Comparison of ENCODE assay signal across 21 mouse cellular contexts in genomic region chr1:182814566-182814965, GRCm38 (mm10). TPM values are rescaled to one million over a fixed set of nuclear protein-coding genes. Genes with fewer than 3 reads are reported as not detected.
DNase-seq lines count a peak whose midpoint lies in the region; ATAC-seq and TF ChIP-seq lines count a peak whose summit lies in the region.
"Had no signal": no experiment of that assay in that cellular context is flagged by ENCODE, and none has a peak within 500 bp of the region (broad histone marks: within the 10 kb centered on the region; RNA-seq: fewer than 3 reads in every experiment).

No protein-coding gene starts in this region.

- TF ChIP-seq POLR2A in liver, adult 2 months (IDR thresholded peaks at IDR 0.05; ENCODE audit: extremely low read depth, insufficient read depth, low read length): no peak

- H3K9me3 ChIP-seq in kidney, embryonic 15.5 days (replicated peaks): peaks cover 7% of the 10 kb centered on the region
- 0 out of 2 replicates have a peak, but pooled peaks cover 3% of the 10 kb centered on the region for H3K9me3 ChIP-seq in liver, postnatal 0 days (ENCODE audit: low read length)
- H3K9me3 ChIP-seq: embryonic facial prominence, embryonic 12.5 days; forebrain, embryonic 13.5 days had no signal

- no peaks in the 10 kb centered on the region for H3K27me3 ChIP-seq in kidney, embryonic 15.5 days
- no peaks in the 10 kb centered on the region for H3K27me3 ChIP-seq in liver, adult 2 months (ENCODE audit: control insufficient read depth, insufficient read depth, low read length)
- H3K27me3 ChIP-seq in liver, postnatal 0 days (ENCODE audit: insufficient read depth, low read length): no peaks in the 10 kb centered on the region
- H3K27me3 ChIP-seq: CH12.LX; embryonic facial prominence, embryonic 12.5 days; forebrain, embryonic 13.5 days; Patski had no signal

- ATAC-seq in kidney, embryonic 15.5 days (replicated peaks; ENCODE audit: low FRiP score): no peak
- ATAC-seq in liver, postnatal 0 days: no peak
- ATAC-seq: activated CD4-positive, CD25-positive, alpha-beta regulatory T cell, adult 4 months; CD4-positive, CD25-positive, alpha-beta regulatory T cell, adult 4 months; forebrain, embryonic 13.5 days; Patski had no signal

- intact Hi-C loops in gastrocnemius, postnatal 14 days (cut with DNase I; ENCODE audit: low total_unique reads): no loop called here

- no peaks in the 10 kb centered on the region for H3K79me2 ChIP-seq in liver, adult 2 months (ENCODE audit: control insufficient read depth, insufficient read depth, low read length)

- peak; percentile 30 for DNase-seq in gastrocnemius, adult 18-20 months (ENCODE audit: low spot score)
- DNase-seq in gastrocnemius, postnatal 14 days: no peak
- no peak for DNase-seq in kidney, postnatal 25 days
- DNase-seq in liver, adult 2 months (ENCODE audit: extremely low read depth, low read depth, low spot score): peak; percentile 88
- no peak for DNase-seq in liver, postnatal 0 days
- peak; percentile 21 for DNase-seq in skeletal muscle tissue, adult 2 months (ENCODE audit: low read depth, low spot score)
- DNase-seq: adrenal gland, adult 8-10 months; adrenal gland, postnatal 36 days; B cell, adult 2 months; cerebellum, adult 11-12 months; cerebellum, adult 2 months; cerebellum, adult 9-10 months had no signal

- peaks cover 35% of the 10 kb centered on the region for H3K4me1 ChIP-seq in kidney, embryonic 15.5 days
- peaks cover 4% of the 10 kb centered on the region for H3K4me1 ChIP-seq in liver, adult 2 months (ENCODE audit: control insufficient read depth, insufficient read depth, low read length)
- H3K4me1 ChIP-seq in liver, postnatal 0 days (ENCODE audit: insufficient read depth): no peaks in the 10 kb centered on the region

- WGBS in kidney, embryonic 15.5 days: 66% methylated on average over 6 of the region's 6 CpGs
- WGBS in liver, adult 2 months: 43% methylated on average over 6 of the region's 6 CpGs
- 81% methylated on average over 6 of the region's 6 CpGs for WGBS in liver, postnatal 0 days (ENCODE audit: insufficient replicate concordance)

- no peak for TF ChIP-seq CTCF in liver, adult 2 months (IDR thresholded peaks at IDR 0.05; ENCODE audit: low read depth, low read length)
- TF ChIP-seq CTCF in liver, postnatal 0 days (IDR thresholded peaks at IDR 0.05; ENCODE audit: low read depth): no peak

- no peak overlapping the region for H3K4me3 ChIP-seq in kidney, embryonic 15.5 days (replicated peaks)
- H3K4me3 ChIP-seq in liver, adult 2 months (ENCODE audit: insufficient read depth, low read depth, low read length): no peak overlapping the region
- no peak overlapping the region for H3K4me3 ChIP-seq in liver, postnatal 0 days (ENCODE audit: low read depth, low read length)
- H3K4me3 ChIP-seq: embryonic facial prominence, embryonic 10.5 days; embryonic facial prominence, embryonic 12.5 days; forebrain, embryonic 13.5 days had no signal

- no peak overlapping the region for H3K9ac ChIP-seq in kidney, embryonic 15.5 days
- H3K9ac ChIP-seq in liver, adult 2 months (ENCODE audit: low read depth, low read length): no peak overlapping the region
- H3K9ac ChIP-seq in liver, postnatal 0 days (replicated peaks): no peak overlapping the region
- H3K9ac ChIP-seq: embryonic facial prominence, embryonic 12.5 days; forebrain, embryonic 13.5 days had no signal

- H3K27ac ChIP-seq in kidney, embryonic 15.5 days: peak overlapping the region; percentile 3; the same call in 1 of the 2 replicates
- H3K27ac ChIP-seq in liver, adult 2 months (replicated peaks; ENCODE audit: insufficient read depth, low read depth, low read length): peak overlapping the region; percentile 7; the same call in 1 of the 2 replicates
- no peak overlapping the region for H3K27ac ChIP-seq in liver, postnatal 0 days (ENCODE audit: low read depth)
- H3K27ac ChIP-seq: embryonic facial prominence, embryonic 10.5 days; embryonic facial prominence, embryonic 12.5 days; forebrain, embryonic 13.5 days had no signal

- TF ChIP-seq EP300 in liver, postnatal 0 days (IDR thresholded peaks at IDR 0.05; ENCODE audit: low read depth): no peak

- H3K36me3 ChIP-seq in kidney, embryonic 15.5 days: no peaks in the 10 kb centered on the region
- no peaks in the 10 kb centered on the region for H3K36me3 ChIP-seq in liver, adult 2 months (ENCODE audit: control insufficient read depth, insufficient read depth, low read length)
- H3K36me3 ChIP-seq in liver, postnatal 0 days (replicated peaks; ENCODE audit: insufficient read depth, low read length): no peaks in the 10 kb centered on the region
- H3K36me3 ChIP-seq: embryonic facial prominence, embryonic 10.5 days; embryonic facial prominence, embryonic 12.5 days; G1E had no signal

- H3K4me2 ChIP-seq in kidney, embryonic 15.5 days: no peak overlapping the region
- no peak overlapping the region for H3K4me2 ChIP-seq in liver, postnatal 0 days (ENCODE audit: low read depth, low read length)
- H3K4me2 ChIP-seq: embryonic facial prominence, embryonic 12.5 days; forebrain, embryonic 13.5 days had no signal

RNA-seq across cellular contexts. Expression of gene Susd4, which starts 50.9 kb away (rescaled TPM):
- total RNA-seq in gastrocnemius, adult 18-20 months (2021): under 1 TPM; 0.18 to 0.62 TPM
- 1 to 10 TPM; 1.0 to 1.4 TPM for total RNA-seq in gastrocnemius, postnatal 14 days (2021)
- 19.8 and 20.0 TPM in 2 replicates for polyA plus RNA-seq in kidney, embryonic 15.5 days (2015; fragmentation: Nextera tagmentation; extraction: Ambion mirVana)
- 1.3 TPM in 2 replicates for total RNA-seq in liver, adult 2 months (2014; rRNA removed)
- 1.8 and 8.3 TPM in 2 replicates for polyA plus RNA-seq in liver, adult 2 months (2012; rRNA removed)
- 1.9 and 2.0 TPM in 2 replicates for polyA plus RNA-seq in liver, postnatal 0 days (2015; fragmentation: Nextera tagmentation; extraction: Ambion mirVana)
- total RNA-seq: CH12.LX, G1E had no signal
- polyA plus RNA-seq: G1E had no signal

Comparison
In these comparisons a context has a peak if more than half of its experiments do, and no peak if none do; other contexts are left out.
1. DNase-seq: peak in gastrocnemius, adult 18-20 months (single experiment), liver, adult 2 months (single experiment) and skeletal muscle tissue, adult 2 months (single experiment); none in gastrocnemius, postnatal 14 days (single experiment), kidney, postnatal 25 days (0 of 2) and liver, postnatal 0 days (single experiment).